Mouse (Mus musculus): ENCODE measurements around the gene Actn4. TPM values are rescaled to one million over a fixed set of nuclear protein-coding genes. Genes with fewer than 3 reads are reported as not detected.

The Actn4 gene
- polyA plus RNA-seq, 1 experiment from 2014 or later, result 134 TPM

Other genes with a start within 250 kb of the Actn4 start
- gene Fbxo17, start 245.5 kb downstream of the Actn4 start, polyA plus RNA-seq (2015; fragmentation: Nextera tagmentation; extraction: Ambion mirVana), result 3.3 and 3.8 TPM in 2 replicates
- 109 and 113 TPM in 2 replicates for gene Mrps12, start 220.5 kb downstream of the Actn4 start, polyA plus RNA-seq (2015; fragmentation: Nextera tagmentation; extraction: Ambion mirVana)
- 18.5 and 18.6 TPM in 2 replicates for gene Sars2, start 220.3 kb downstream of the Actn4 start, polyA plus RNA-seq (2015; fragmentation: Nextera tagmentation; extraction: Ambion mirVana)
- 0.27 TPM in 1 of 2 replicates, not detected in the other for gene Ccer2, start 206.2 kb downstream of the Actn4 start, polyA plus RNA-seq (2015; fragmentation: Nextera tagmentation; extraction: Ambion mirVana)
- gene Sirt2, start 195.6 kb downstream of the Actn4 start, polyA plus RNA-seq (2015; fragmentation: Nextera tagmentation; extraction: Ambion mirVana), result 105 and 109 TPM in 2 replicates
- gene Nfkbib, start 194.8 kb downstream of the Actn4 start, polyA plus RNA-seq (2015; fragmentation: Nextera tagmentation; extraction: Ambion mirVana), result 59.0 and 62.0 TPM in 2 replicates
- gene Rinl, start 173.4 kb downstream of the Actn4 start, polyA plus RNA-seq (2015; fragmentation: Nextera tagmentation; extraction: Ambion mirVana), result 1.8 and 2.5 TPM in 2 replicates
- 231 and 243 TPM in 2 replicates for gene Hnrnpl, start 153.8 kb downstream of the Actn4 start, polyA plus RNA-seq (2015; fragmentation: Nextera tagmentation; extraction: Ambion mirVana)
- 85.2 and 86.5 TPM in 2 replicates for gene Ech1, start 137.1 kb downstream of the Actn4 start, polyA plus RNA-seq (2015; fragmentation: Nextera tagmentation; extraction: Ambion mirVana)
- gene Lgals4, start 128.5 kb downstream of the Actn4 start, polyA plus RNA-seq (2015; fragmentation: Nextera tagmentation; extraction: Ambion mirVana), result 4.2 and 4.9 TPM in 2 replicates
- gene Lgals7, start 98.5 kb downstream of the Actn4 start, polyA plus RNA-seq (2015; fragmentation: Nextera tagmentation; extraction: Ambion mirVana), result 2.6 and 3.5 TPM in 2 replicates
- 0.57 and 0.80 TPM in 2 replicates for gene Capn12, start 80.9 kb downstream of the Actn4 start, polyA plus RNA-seq (2015; fragmentation: Nextera tagmentation; extraction: Ambion mirVana)
- gene Eif3k, start 19.5 kb upstream of the Actn4 start, polyA plus RNA-seq (2015; fragmentation: Nextera tagmentation; extraction: Ambion mirVana), result 303 and 307 TPM in 2 replicates
- gene Map4k1, start 19.7 kb upstream of the Actn4 start, polyA plus RNA-seq (2015; fragmentation: Nextera tagmentation; extraction: Ambion mirVana), result 5.5 and 7.7 TPM in 2 replicates
- 13.3 and 15.6 TPM in 2 replicates for gene Ryr1, start 162.8 kb upstream of the Actn4 start, polyA plus RNA-seq (2015; fragmentation: Nextera tagmentation; extraction: Ambion mirVana)
- 0.57 and 0.69 TPM in 2 replicates for gene Rasgrp4, start 172.5 kb upstream of the Actn4 start, polyA plus RNA-seq (2015; fragmentation: Nextera tagmentation; extraction: Ambion mirVana)
- 20.5 and 21.3 TPM in 2 replicates for gene Fam98c, start 193.9 kb upstream of the Actn4 start, polyA plus RNA-seq (2015; fragmentation: Nextera tagmentation; extraction: Ambion mirVana)
- 0.18 TPM in 2 replicates for gene Ggn, start 207.9 kb upstream of the Actn4 start, polyA plus RNA-seq (2015; fragmentation: Nextera tagmentation; extraction: Ambion mirVana)
- 6.4 TPM in 2 replicates for gene Spred3, start 208.1 kb upstream of the Actn4 start, polyA plus RNA-seq (2015; fragmentation: Nextera tagmentation; extraction: Ambion mirVana)
- gene Psmd8, start 218.4 kb upstream of the Actn4 start, polyA plus RNA-seq (2015; fragmentation: Nextera tagmentation; extraction: Ambion mirVana), result 269 and 274 TPM in 2 replicates